Mouse (Mus musculus): ENCODE results near the gene Zfp385c.
"Not testable (repeated sequence)": the region's sequence is repeated elsewhere in the genome, so short reads cannot be mapped to it uniquely, and the experiment has no call there.

The Zfp385c gene

GRCm38 (mm10) chr11:100626701-100627195 lies 65.5 kb downstream of the Zfp385c start:
- DNase-seq (ENCODE audit: low spot score in 2 of 2), result peak; percentile 61 to 73

- DNase-seq (ENCODE audit: low spot score in 2 of 2), result no peak
Observed at GRCm38 (mm10) chr11:100625754-100626700, 66.2 kb downstream of the Zfp385c start.

- DNase-seq (ENCODE audit: low spot score in 2 of 2), result no peak
Observed at GRCm38 (mm10) chr11:100623867-100624266, 68.4 kb downstream of the Zfp385c start.

GRCm38 (mm10) chr11:100622714-100623113 lies 69.5 kb downstream of the Zfp385c start:
- DNase-seq (ENCODE audit: low spot score in 2 of 2), result peak; percentile 93 to 96

- DNase-seq (ENCODE audit: low spot score in 2 of 2), result no peak
Observed at GRCm38 (mm10) chr11:100619982-100620381, 72.3 kb downstream of the Zfp385c start, which contains the start of gene Dnajc7. TSS of gene Dnajc7 (minus strand) at chr11:100620168.

GRCm38 (mm10) chr11:100619485-100619975 lies 72.7 kb downstream of the Zfp385c start:
- DNase-seq (ENCODE audit: low spot score in 2 of 2), result peak; percentile 95 to 96

GRCm38 (mm10) chr11:100618761-100619484 lies 73.3 kb downstream of the Zfp385c start, which contains the start of gene Nkiras2:
TSS of gene Nkiras2 (plus strand) at chr11:100619244.
- DNase-seq (ENCODE audit: low spot score in 2 of 2), result peak; percentile 58 to 64

GRCm38 (mm10) chr11:100617480-100617879 lies 74.8 kb downstream of the Zfp385c start:
- DNase-seq (ENCODE audit: low spot score in 2 of 2), result no peak

- not testable (repeated sequence) for DNase-seq (ENCODE audit: low spot score in 2 of 2)
Observed at GRCm38 (mm10) chr11:100616836-100617235, 75.4 kb downstream of the Zfp385c start.

GRCm38 (mm10) chr11:100616332-100616731 lies 75.9 kb downstream of the Zfp385c start:
- DNase-seq (ENCODE audit: low spot score in 2 of 2), result no peak

GRCm38 (mm10) chr11:100613241-100613640 lies 79.0 kb downstream of the Zfp385c start:
- DNase-seq (ENCODE audit: low spot score in 2 of 2), result no peak

GRCm38 (mm10) chr11:100611627-100612026 lies 80.6 kb downstream of the Zfp385c start:
- DNase-seq (ENCODE audit: low spot score in 2 of 2), result no peak

- peak; percentile 37 to 49 for DNase-seq (ENCODE audit: low spot score in 2 of 2)
Observed at GRCm38 (mm10) chr11:100609997-100610680, 82.1 kb downstream of the Zfp385c start.

- DNase-seq (ENCODE audit: low spot score in 2 of 2), result no peak
Observed at GRCm38 (mm10) chr11:100609355-100609996, 82.8 kb downstream of the Zfp385c start.

- no peak for DNase-seq (ENCODE audit: low spot score in 2 of 2)
Observed at GRCm38 (mm10) chr11:100608796-100609195, 83.5 kb downstream of the Zfp385c start.

GRCm38 (mm10) chr11:100607121-100607520 lies 85.1 kb downstream of the Zfp385c start:
- no peak for DNase-seq (ENCODE audit: low spot score in 2 of 2)

GRCm38 (mm10) chr11:100605451-100605850 lies 86.8 kb downstream of the Zfp385c start:
- no peak for DNase-seq (ENCODE audit: low spot score in 2 of 2)

- no peak for DNase-seq (ENCODE audit: low spot score in 2 of 2)
Observed at GRCm38 (mm10) chr11:100604321-100605005, 87.8 kb downstream of the Zfp385c start.

GRCm38 (mm10) chr11:100603813-100604212 lies 88.4 kb downstream of the Zfp385c start:
- no peak for DNase-seq (ENCODE audit: low spot score in 2 of 2)

GRCm38 (mm10) chr11:100603155-100603554 lies 89.1 kb downstream of the Zfp385c start:
- DNase-seq (ENCODE audit: low spot score in 2 of 2), result no peak
